13 mouse cellular contexts compared by ENCODE assay signal in genomic region chr12:52702368-52702967, GRCm38 (mm10). TPM values are rescaled to one million over a fixed set of nuclear protein-coding genes. Genes with fewer than 3 reads are reported as not detected.
DNase-seq lines count a peak whose midpoint lies in the region; ATAC-seq and TF ChIP-seq lines count a peak whose summit lies in the region.
"Had no signal": no experiment of that assay in that cellular context is flagged by ENCODE, and none has a peak within 500 bp of the region (broad histone marks: within the 10 kb centered on the region; RNA-seq: fewer than 3 reads in every experiment).

No protein-coding gene starts in this region.

- DNase-seq in 416B (ENCODE audit: low read depth) (peak; percentile 88), MEL (ENCODE audit: low read depth, low spot score) (no peak)
- DNase-seq in kidney, postnatal 4 days: no peak
- DNase-seq in cerebellum, postnatal 36 days: no peak
- DNase-seq in thymus, adult 2 months: no peak
- DNase-seq: cerebellum, postnatal 25 days; kidney, adult 11 months; lung, postnatal 10 days; right cerebral cortex, postnatal 25 days had no signal

- TF ChIP-seq EP300 in MEL (IDR thresholded peaks at IDR 0.05; ENCODE audit: low read depth in 1 of 2, low read length in 2 of 2): peak; percentile 38 to 41; a peak in 3 of 4 replicates

- H3K27me3 ChIP-seq in MEL (ENCODE audit: control insufficient read depth in 1 of 2, insufficient read depth in 2 of 2, low read length in 2 of 2): no peaks in the 10 kb centered on the region
- H3K27me3 ChIP-seq in hindbrain, embryonic 16.5 days (replicated peaks; ENCODE audit: control insufficient read depth, insufficient read depth, low read length): no peaks in the 10 kb centered on the region
- H3K27me3 ChIP-seq in midbrain, embryonic 16.5 days (ENCODE audit: control insufficient read depth, insufficient read depth, low read depth, low read length): no peaks in the 10 kb centered on the region
- H3K27me3 ChIP-seq in thymus, adult 2 months (ENCODE audit: control insufficient read depth, insufficient read depth, low read length): no peaks in the 10 kb centered on the region

- no peak for TF ChIP-seq RAD21 in MEL (IDR thresholded peaks at IDR 0.05; ENCODE audit: low read depth, low read length)

- no peak overlapping the region for H3K4me3 ChIP-seq in MEL (ENCODE audit: control insufficient read depth in 1 of 2, insufficient read depth in 1 of 2, low read depth in 2 of 2, low read length in 2 of 2)
- peak overlapping the region; percentile 11 for H3K4me3 ChIP-seq in hindbrain, embryonic 16.5 days (ENCODE audit: low read length)
- peak overlapping the region; percentile 75; the same call in 1 of the 2 replicates for H3K4me3 ChIP-seq in midbrain, embryonic 16.5 days (ENCODE audit: low read depth, low read length)
- no peak overlapping the region for H3K4me3 ChIP-seq in thymus, adult 2 months (ENCODE audit: control insufficient read depth, insufficient read depth, low read length)

- H3K4me2 ChIP-seq in hindbrain, embryonic 16.5 days (ENCODE audit: low read length): peak overlapping the region; percentile 72
- H3K4me2 ChIP-seq in midbrain, embryonic 16.5 days (ENCODE audit: low read length): peak overlapping the region; percentile 81
- H3K4me2 ChIP-seq: liver, embryonic 11.5 days had no signal

- no peaks in the 10 kb centered on the region for H3K9me3 ChIP-seq in MEL (replicated peaks; ENCODE audit: insufficient read depth, low read length)
- H3K9me3 ChIP-seq in hindbrain, embryonic 16.5 days (ENCODE audit: control insufficient read depth, low read length): no peaks in the 10 kb centered on the region
- H3K9me3 ChIP-seq in midbrain, embryonic 16.5 days (replicated peaks; ENCODE audit: control insufficient read depth, low read length, poor library complexity, severe bottlenecking): no peaks in the 10 kb centered on the region

- peaks cover 0 to 19% of the 10 kb centered on the region in 2 experiments; a peak in 2 of 4 replicates for H3K36me3 ChIP-seq in MEL (ENCODE audit: control insufficient read depth in 1 of 2, insufficient read depth in 2 of 2, low read length in 2 of 2)
- no peaks in the 10 kb centered on the region for H3K36me3 ChIP-seq in hindbrain, embryonic 16.5 days (ENCODE audit: control insufficient read depth, insufficient read depth, low read length)
- no peaks in the 10 kb centered on the region for H3K36me3 ChIP-seq in midbrain, embryonic 16.5 days (ENCODE audit: control insufficient read depth, insufficient read depth, low read length)
- no peaks in the 10 kb centered on the region for H3K36me3 ChIP-seq in thymus, adult 2 months (ENCODE audit: control insufficient read depth, insufficient read depth, low read length)
- H3K36me3 ChIP-seq: G1E had no signal

- TF ChIP-seq POLR2A in MEL (IDR thresholded peaks at IDR 0.05; ENCODE audit: control insufficient read depth in 1 of 2, insufficient read depth in 1 of 2, low read depth in 1 of 2, low read length in 2 of 2, poor library complexity in 1 of 2): no peak
- no peak for TF ChIP-seq POLR2A in thymus, adult 2 months (IDR thresholded peaks at IDR 0.05; ENCODE audit: control insufficient read depth, extremely low read depth, insufficient read depth, low read length, poor library complexity)

- peaks cover 0 to 22% of the 10 kb centered on the region in 2 experiments; a peak in 2 of 4 replicates for H3K4me1 ChIP-seq in MEL (ENCODE audit: control insufficient read depth in 1 of 2, insufficient read depth in 2 of 2, low read length in 2 of 2)
- peaks cover 18% of the 10 kb centered on the region for H3K4me1 ChIP-seq in hindbrain, embryonic 16.5 days (ENCODE audit: control insufficient read depth, insufficient read depth, low read depth, low read length)
- peaks cover 44% of the 10 kb centered on the region for H3K4me1 ChIP-seq in midbrain, embryonic 16.5 days (ENCODE audit: control insufficient read depth, insufficient read depth, low read length)
- peaks cover 10% of the 10 kb centered on the region for H3K4me1 ChIP-seq in thymus, adult 2 months (replicated peaks; ENCODE audit: control insufficient read depth, insufficient read depth, low read length)

- 0 out of 2 replicates have a peak overlapping the region, but pooled peaks have one; percentile 3 for H3K27ac ChIP-seq in MEL (ENCODE audit: control insufficient read depth, low read depth, low read length)
- H3K27ac ChIP-seq in hindbrain, embryonic 16.5 days (ENCODE audit: low read depth, low read length): no peak overlapping the region
- no peak overlapping the region for H3K27ac ChIP-seq in midbrain, embryonic 16.5 days (ENCODE audit: low read length)
- H3K27ac ChIP-seq in thymus, adult 2 months (ENCODE audit: control insufficient read depth, insufficient read depth, low read length): no peak overlapping the region

- ATAC-seq in hindbrain, embryonic 16.5 days: no peak
- no peak for ATAC-seq in midbrain, embryonic 16.5 days

- TF ChIP-seq CTCF in MEL (IDR thresholded peaks at IDR 0.05 in 2 of 3, conservative IDR thresholded peaks at IDR 0.05 in 1 of 3; ENCODE audit: control insufficient read depth in 1 of 3, insufficient read depth in 1 of 3, low read depth in 2 of 3, low read length in 3 of 3, poor library complexity in 1 of 3, severe bottlenecking in 1 of 3): no peak
- no peak for TF ChIP-seq CTCF in thymus, adult 2 months (IDR thresholded peaks at IDR 0.05; ENCODE audit: borderline replicate concordance, control insufficient read depth, extremely low read depth, insufficient read depth, low read length, poor library complexity)

- no peaks in the 10 kb centered on the region for H3K79me2 ChIP-seq in MEL (ENCODE audit: control insufficient read depth, insufficient read depth, low read length, poor library complexity)

- H3K9ac ChIP-seq in MEL (ENCODE audit: control insufficient read depth, low read depth, low read length, poor library complexity, severe bottlenecking): no peak overlapping the region
- H3K9ac ChIP-seq in hindbrain, embryonic 16.5 days (ENCODE audit: low read depth, low read length): peak overlapping the region; percentile 15; the same call in 1 of the 2 replicates
- H3K9ac ChIP-seq in midbrain, embryonic 16.5 days (ENCODE audit: low read depth, low read length): no peak overlapping the region

- 66% methylated on average over 12 of the region's 12 CpGs for WGBS in hindbrain, embryonic 16.5 days
- 73% methylated on average over 12 of the region's 12 CpGs for WGBS in midbrain, embryonic 16.5 days
- 89% methylated on average over 12 of the region's 12 CpGs for WGBS in thymus, adult 2 months

TF ChIP-seq in MEL, 35 proteins besides CTCF, POLR2A, EP300 and RAD21:
- no peak for TF ChIP-seq TCF12 (IDR thresholded peaks at IDR 0.05; ENCODE audit: low read depth, low read length)
- peak; percentile 70 for TF ChIP-seq GATA1 (IDR thresholded peaks at IDR 0.05; ENCODE audit: low read depth, low read length)

RNA-seq across cellular contexts. Expression of gene Akap6, which starts 3.3 kb away (rescaled TPM):
- under 0.01 TPM in 1 of 2 replicates, not detected in the other for total RNA-seq in MEL (2012; rRNA removed)
- polyA plus RNA-seq in MEL (2012; ENCODE audit: insufficient read depth in 1 of 2, insufficient read length in 2 of 2, low read depth in 1 of 2, low replicate concordance in 2 of 2, missing spikeins in 1 of 2): not detected
- polyA plus RNA-seq in hindbrain, embryonic 16.5 days (2015; fragmentation: Nextera tagmentation; extraction: Ambion mirVana): 22.9 and 23.9 TPM in 2 replicates
- 23.6 and 26.1 TPM in 2 replicates for polyA plus RNA-seq in midbrain, embryonic 16.5 days (2015; fragmentation: Nextera tagmentation; extraction: Ambion mirVana)
- polyA plus RNA-seq in thymus, adult 2 months (2012; rRNA removed): 0.15 and 0.78 TPM in 2 replicates
- polyA plus RNA-seq: G1E had no signal

Comparison
In these comparisons a context has a peak if more than half of its experiments do, and no peak if none do; other contexts are left out.
1. H3K4me3 ChIP-seq: peak in hindbrain, embryonic 16.5 days (single experiment) and midbrain, embryonic 16.5 days (single experiment); none in MEL (0 of 2) and thymus, adult 2 months (single experiment).
2. RNA of gene Akap6, which starts 3.3 kb away (polyA plus RNA-seq): 22.9 to 23.9 TPM in hindbrain, embryonic 16.5 days and 23.6 to 26.1 TPM in midbrain, embryonic 16.5 days; 0.15 to 0.78 TPM in thymus, adult 2 months and not detected in MEL; every median in the first group is over 10 times any median in the second.